Mouse (Mus musculus) small intestine, adult 2 months (tissue): ENCODE results near the gene Mfsd11. TPM values are rescaled to one million over a fixed set of nuclear protein-coding genes. Genes with fewer than 3 reads are reported as not detected.
"Not testable (repeated sequence)": the region's sequence is repeated elsewhere in the genome, so short reads cannot be mapped to it uniquely, and the experiment has no call there.

ENCODE experiments used
- H3K27ac ChIP-seq: fragments of 200-500 bp; 2 replicates; pipeline ENCODE4 v1.5.1; 2012; ENCODE audit warnings: low read depth, low read length, control low read depth, inconsistent platforms; ENCODE audit not compliant: insufficient read depth
- H3K27me3 ChIP-seq: fragments of 200-500 bp; 2 replicates; pipeline ENCODE4 v1.6.1; 2012; ENCODE audit warnings: mild to moderate bottlenecking, moderate library complexity, low read length, inconsistent platforms; ENCODE audit not compliant: control insufficient read depth, insufficient read depth
- H3K36me3 ChIP-seq: fragments of 200-500 bp; 2 replicates; pipeline ENCODE4 v1.6.1; 2012; ENCODE audit warnings: mild to moderate bottlenecking, low read length, control low read depth, inconsistent platforms; ENCODE audit not compliant: control insufficient read depth, insufficient read depth
- H3K4me1 ChIP-seq: fragments of 200-500 bp; 2 replicates; pipeline ENCODE4 v1.6.1; 2012; ENCODE audit warnings: low read length, inconsistent platforms, mixed read lengths; ENCODE audit not compliant: control insufficient read depth, insufficient read depth, insufficient read length
- H3K4me3 ChIP-seq: fragments of 200-500 bp; 2 replicates; pipeline ENCODE4 v1.5.1; 2012; ENCODE audit warnings: low read depth, mild to moderate bottlenecking, control low read depth, inconsistent platforms, low read length, moderate library complexity
- CTCF ChIP-seq: fragments of 200-500 bp; IDR thresholded peaks from 2 replicates; pipeline ENCODE4 v1.5.1; 2012; ENCODE audit warnings: low read depth, mild to moderate bottlenecking, control low read depth, inconsistent platforms, low read length, moderate library complexity, mixed read lengths; ENCODE audit not compliant: insufficient replicate concordance, insufficient read length; ENCODE audit errors: extremely low read depth
- POLR2A ChIP-seq: fragments of 200-500 bp; IDR thresholded peaks from 2 replicates; pipeline ENCODE4 v1.6.1; 2012; ENCODE audit warnings: low read depth, mild to moderate bottlenecking, control low read depth, inconsistent platforms, low read length, moderate library complexity
- WGBS: fragments of 180-500 bp; shearing (Covaris S2); methylation state at CpG from one replicate; pipeline ENCODE4 v1.1.7; 2018; 5-methylcytosine and 5-hydroxymethylcytosine counted together
- polyA plus RNA-seq: library from polyadenylated mRNA; depleted of rRNA; stranded (reverse); fragments of >200 nt; gene quantifications from 2 replicates; pipeline ENCODE4 v1.2.3, GENCODE M21; 2012

Mfsd11 gene
- polyA plus RNA-seq, 1 experiment = 27.0 TPM

- no peak overlapping the region for H3K4me3 ChIP-seq
- no peak overlapping the region for H3K27ac ChIP-seq
- no peaks in the 10 kb centered on the region; the same call in 1 of the 2 replicates for H3K4me1 ChIP-seq
- H3K27me3 ChIP-seq = 0 out of 2 replicates have a peak, but pooled peaks cover 3% of the 10 kb centered on the region
- no peaks in the 10 kb centered on the region for H3K36me3 ChIP-seq
- TF ChIP-seq CTCF (no peak), POLR2A (no peak)
- 87% methylated on average over 6 of the region's 6 CpGs for WGBS
Observed at GRCm38 (mm10) chr11:116884061-116884460, 31.8 kb downstream of the Mfsd11 start.

- 0 out of 2 replicates have a peak, but pooled peaks cover 3% of the 10 kb centered on the region for H3K27me3 ChIP-seq
- H3K4me1 ChIP-seq = no peaks in the 10 kb centered on the region; the same call in 1 of the 2 replicates
- H3K36me3 ChIP-seq = no peaks in the 10 kb centered on the region
- H3K27ac ChIP-seq = no peak overlapping the region
- H3K4me3 ChIP-seq = peak overlapping the region; percentile 2; the same call in 1 of the 2 replicates
- WGBS = 5% methylated on average over 28 of the region's 28 CpGs
- TF ChIP-seq CTCF = peak; percentile 90; the same call in 1 of the 2 replicates
- no peak for TF ChIP-seq POLR2A
Observed at GRCm38 (mm10) chr11:116885275-116886151, 33.3 kb downstream of the Mfsd11 start.

- 78% methylated on average over 5 of the region's 5 CpGs for WGBS
- Histone ChIP-seq H3K27me3 (0 out of 2 replicates have a peak, but pooled peaks cover 3% of the 10 kb centered on the region), H3K27ac (no peak overlapping the region)
Observed at GRCm38 (mm10) chr11:116887136-116887535, 34.9 kb downstream of the Mfsd11 start.

GRCm38 (mm10) chr11:116893532-116894442 lies 41.5 kb downstream of the Mfsd11 start:
- Histone ChIP-seq H3K4me3 (no peak overlapping the region), H3K36me3 (no peaks in the 10 kb centered on the region), H3K27me3 (no peaks in the 10 kb centered on the region), H3K27ac (no peak overlapping the region), H3K4me1 (no peaks in the 10 kb centered on the region)
- WGBS = 32% methylated on average over 19 of the region's 19 CpGs
- TF ChIP-seq CTCF (no peak), POLR2A (no peak)

More at GRCm38 (mm10) chr11:116887136-116887535, 34.9 kb downstream of the Mfsd11 start:
- Histone ChIP-seq H3K4me1 (no peaks in the 10 kb centered on the region; the same call in 1 of the 2 replicates), H3K36me3 (no peaks in the 10 kb centered on the region), H3K4me3 (no peak overlapping the region)
- TF ChIP-seq POLR2A (no peak), CTCF (no peak)

GRCm38 (mm10) chr11:116895402-116895801 lies 43.2 kb downstream of the Mfsd11 start:
- no peaks in the 10 kb centered on the region for H3K4me1 ChIP-seq
- no peak overlapping the region for H3K4me3 ChIP-seq
- H3K27me3 ChIP-seq = no peaks in the 10 kb centered on the region
- no peak overlapping the region for H3K27ac ChIP-seq
- no peaks in the 10 kb centered on the region for H3K36me3 ChIP-seq
- 74% methylated on average over 3 of the region's 3 CpGs for WGBS
- TF ChIP-seq CTCF (no peak), POLR2A (no peak)

- H3K36me3 ChIP-seq = no peaks in the 10 kb centered on the region
- 83% methylated on average over 12 of the region's 12 CpGs for WGBS
- H3K4me3 ChIP-seq = no peak overlapping the region
- H3K4me1 ChIP-seq = no peaks in the 10 kb centered on the region
- no peak overlapping the region for H3K27ac ChIP-seq
- 0 out of 2 replicates have a peak, but pooled peaks cover 6% of the 10 kb centered on the region for H3K27me3 ChIP-seq
- no peak for TF ChIP-seq POLR2A
- no peak for TF ChIP-seq CTCF
Observed at GRCm38 (mm10) chr11:116899247-116899646, 47.0 kb downstream of the Mfsd11 start.

- H3K4me3 ChIP-seq, H3K36me3 ChIP-seq, H3K27ac ChIP-seq, H3K4me1 ChIP-seq: not testable (repeated sequence)
- WGBS = 87% methylated on average over 10 of the region's 10 CpGs
- peaks cover 19% of the 10 kb centered on the region for H3K27me3 ChIP-seq
Observed at GRCm38 (mm10) chr11:116902588-116902987, 50.3 kb downstream of the Mfsd11 start.
